Mouse (Mus musculus): ENCODE results near the gene Plek2.

DNA sequence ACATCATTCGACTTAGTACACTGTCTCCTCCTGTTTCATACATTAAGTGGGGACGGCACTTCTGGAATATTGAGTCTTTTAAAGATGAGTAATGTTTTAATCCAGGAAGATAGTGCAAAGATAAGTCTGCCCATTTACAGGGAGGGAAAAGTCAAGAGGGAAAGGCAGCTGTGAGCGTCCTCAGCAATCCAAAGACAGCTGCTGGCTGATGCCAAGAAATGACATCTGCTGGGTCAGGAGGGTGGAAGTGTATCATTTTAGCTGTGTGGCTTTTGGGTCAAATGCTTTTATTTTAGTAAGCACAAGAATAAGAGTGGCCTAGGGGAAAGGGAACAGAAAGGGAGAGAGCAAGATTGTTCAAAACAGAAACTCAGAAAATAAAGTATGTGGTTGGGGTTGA lies 15.3 kb upstream of the Plek2 start:
- no peak for TF ChIP-seq CTCF (IDR thresholded peaks at IDR 0.05; ENCODE audit: low read depth, low read length)
- no peak for TF ChIP-seq POLR2AphosphoS5 (IDR thresholded peaks at IDR 0.05; ENCODE audit: insufficient replicate concordance, low read depth, low read length)
- no peak for TF ChIP-seq GATA1 (IDR thresholded peaks at IDR 0.05; ENCODE audit: borderline replicate concordance, low read length)
- no peak for TF ChIP-seq GATA2 (IDR thresholded peaks at IDR 0.05; ENCODE audit: borderline replicate concordance, low read depth, low read length)
